Mouse (Mus musculus) midbrain, embryonic 14.5 days (tissue): Measurements from ENCODE around the gene Tmem238l. TPM values are rescaled to one million over a fixed set of nuclear protein-coding genes. Genes with fewer than 3 reads are reported as not detected.
A peak's percentile ranks its signal among the peaks of the same experiment; 100 is the strongest.

ENCODE experiments used
- ATAC-seq: fragments of 200-750 bp; cut with Nextera tagmentation; 2 replicates; pipeline ENCODE4 v1.8.0; 2017; ENCODE audit warnings: moderate number of reproducible peaks, moderate library complexity; ENCODE audit not compliant: low FRiP score, low TSS enrichment
- DNase-seq: peaks from one replicate; pipeline ENCODE4 v3.0.0-alpha.2; 2015
- H3K27ac ChIP-seq: fragments of 300-500 bp; sonication (generic); replicated peaks from 2 replicates; pipeline ENCODE4 v1.5.1; 2014; ENCODE audit warnings: mild to moderate bottlenecking, low read depth, low read length, moderate library complexity
- H3K27me3 ChIP-seq: fragments of 300-500 bp; sonication (generic); 2 replicates; pipeline ENCODE4 v1.6.1; 2014; ENCODE audit warnings: low read length, control low read depth, mixed read lengths; ENCODE audit not compliant: control insufficient read depth, insufficient read depth
- H3K36me3 ChIP-seq: fragments of 300-500 bp; sonication (generic); 2 replicates; pipeline ENCODE4 v1.6.1; 2014; ENCODE audit warnings: low read length, control low read depth; ENCODE audit not compliant: control insufficient read depth, insufficient read depth
- H3K4me1 ChIP-seq: fragments of 300-500 bp; sonication (generic); 2 replicates; pipeline ENCODE4 v1.6.1; 2014; ENCODE audit warnings: mild to moderate bottlenecking, antibody characterized with exemption, low read length, control low read depth; ENCODE audit not compliant: control insufficient read depth, insufficient read depth
- H3K4me2 ChIP-seq: fragments of 300-500 bp; sonication (generic); 2 replicates; pipeline ENCODE4 v1.6.1; 2014; ENCODE audit warnings: mild to moderate bottlenecking, low read length, moderate library complexity
- H3K4me3 ChIP-seq: fragments of 300-500 bp; sonication (generic); replicated peaks from 2 replicates; pipeline ENCODE4 v1.5.1; 2014; ENCODE audit warnings: low read depth, low read length
- H3K9ac ChIP-seq: fragments of 300-500 bp; sonication (generic); replicated peaks from 2 replicates; pipeline ENCODE4 v1.6.1; 2014; ENCODE audit warnings: mild to moderate bottlenecking, low read length, moderate library complexity
- H3K9me3 ChIP-seq: fragments of 300-500 bp; sonication (generic); 2 replicates; pipeline ENCODE4 v1.6.1; 2016; ENCODE audit warnings: low read length, control low read depth, mixed read lengths; ENCODE audit not compliant: control insufficient read depth
- WGBS: fragments of 180-500 bp; shearing (Covaris S2); extraction: QIAGEN DNeasy Blood & Tissue Kit; methylation state at CpG from one replicate; pipeline ENCODE4 v1.1.7; 2014; 5-methylcytosine and 5-hydroxymethylcytosine counted together
- polyA plus RNA-seq: library from polyadenylated mRNA; unstranded; fragments of >200 nt; fragmentation: Nextera tagmentation; extraction: Ambion mirVana; gene quantifications from 2 replicates; pipeline ENCODE4 v1.2.1, GENCODE M21; 2014

Gene Tmem238l
- polyA plus RNA-seq, result not detected in 2 replicates

DNA sequence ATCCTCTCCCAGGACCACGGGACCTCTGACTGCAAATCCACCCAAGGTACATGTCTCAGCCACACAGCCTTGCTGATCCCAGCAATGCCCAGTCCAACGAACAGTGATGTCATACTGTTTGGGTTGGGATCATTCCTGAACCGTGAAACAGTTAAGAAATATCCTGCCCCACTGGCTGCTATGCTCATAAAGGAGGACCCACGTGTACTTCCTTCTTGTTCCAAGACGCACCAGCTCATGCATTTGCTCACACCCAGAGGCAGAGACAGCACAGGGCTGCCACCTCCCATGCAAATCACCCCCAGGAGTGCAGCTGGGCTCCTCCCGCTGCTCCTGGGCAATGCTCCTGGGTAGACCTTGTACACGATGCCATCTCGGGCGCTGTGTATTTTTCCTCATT lies at the start of gene Tmem238l:
Gene Tmem238l, plus strand, starts transcription at position 336 of the 400 bp plus-strand sequence.
- no peak within 1 kb of the TSS for H3K9ac ChIP-seq
- H3K4me2 ChIP-seq, result no peak within 1 kb of the TSS
- H3K9me3 ChIP-seq, result no peaks in the 10 kb centered on the region
- no peak within 1 kb of the TSS for H3K27ac ChIP-seq
- no peaks in the 10 kb centered on the region for H3K36me3 ChIP-seq
- H3K4me1 ChIP-seq, result no peaks in the 10 kb centered on the region
- DNase-seq (no peak), ATAC-seq (no peak)
- no peak within 1 kb of the TSS for H3K4me3 ChIP-seq
- WGBS, result 82% methylated on average over 9 of the region's 9 CpGs
- H3K27me3 ChIP-seq, result no peaks in the 10 kb centered on the region

DNA sequence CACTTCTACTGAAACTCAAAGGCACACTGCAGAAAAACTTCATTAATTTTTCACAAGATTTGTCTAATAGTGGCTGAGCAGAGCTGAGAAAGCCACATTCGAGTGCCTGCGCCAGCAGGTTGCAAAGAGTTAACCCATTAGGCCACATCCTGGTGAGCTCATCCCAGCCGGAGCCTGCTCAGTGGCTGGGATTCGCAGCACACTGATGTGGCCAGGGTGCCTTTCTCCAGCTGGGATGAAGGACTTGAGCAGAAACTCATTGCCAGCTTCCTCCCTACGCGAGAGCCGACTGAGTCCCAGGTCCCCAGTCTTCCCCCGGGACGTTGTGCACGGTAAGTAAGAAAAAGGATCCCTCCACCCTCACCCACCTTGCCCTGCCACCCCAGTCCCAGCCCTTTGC lies 44.6 kb upstream of the Tmem238l start, which contains the start of gene Pirt:
Gene Pirt, plus strand, starts transcription at position 171 of the 400 bp plus-strand sequence.
- WGBS, result 57% methylated on average over 10 of the region's 10 CpGs
- Histone ChIP-seq H3K36me3 (no peaks in the 10 kb centered on the region), H3K4me2 (no peak within 1 kb of the TSS), H3K27me3 (no peaks in the 10 kb centered on the region), H3K9ac (no peak within 1 kb of the TSS), H3K4me1 (no peaks in the 10 kb centered on the region), H3K27ac (no peak within 1 kb of the TSS), H3K4me3 (no peak within 1 kb of the TSS), H3K9me3 (no peaks in the 10 kb centered on the region)
- no peak for ATAC-seq
- DNase-seq, result no peak

GRCm38 (mm10) chr11:66912531-66913458 lies 43.6 kb upstream of the Tmem238l start:
- Histone ChIP-seq H3K4me2 (no peak overlapping the region), H3K9ac (no peak overlapping the region), H3K4me3 (no peak overlapping the region), H3K27ac (no peak overlapping the region), H3K36me3 (no peaks in the 10 kb centered on the region), H3K4me1 (no peaks in the 10 kb centered on the region), H3K27me3 (no peaks in the 10 kb centered on the region), H3K9me3 (no peaks in the 10 kb centered on the region)
- 63% methylated on average over 17 of the region's 17 CpGs for WGBS
- ATAC-seq (no peak; the same call in 1 of the 2 replicates), DNase-seq (no peak)

- DNase-seq, result peak; percentile 55
- Histone ChIP-seq H3K9ac (no peak overlapping the region), H3K4me3 (no peak overlapping the region), H3K27ac (no peak overlapping the region), H3K27me3 (no peaks in the 10 kb centered on the region), H3K36me3 (no peaks in the 10 kb centered on the region), H3K9me3 (no peaks in the 10 kb centered on the region), H3K4me2 (no peak overlapping the region), H3K4me1 (no peaks in the 10 kb centered on the region)
- ATAC-seq, result no peak
- 19% methylated on average over 3 of the region's 3 CpGs for WGBS
These were observed 42.2 kb upstream of the Tmem238l start for GRCm38 (mm10) chr11:66914249-66914648.

DNA sequence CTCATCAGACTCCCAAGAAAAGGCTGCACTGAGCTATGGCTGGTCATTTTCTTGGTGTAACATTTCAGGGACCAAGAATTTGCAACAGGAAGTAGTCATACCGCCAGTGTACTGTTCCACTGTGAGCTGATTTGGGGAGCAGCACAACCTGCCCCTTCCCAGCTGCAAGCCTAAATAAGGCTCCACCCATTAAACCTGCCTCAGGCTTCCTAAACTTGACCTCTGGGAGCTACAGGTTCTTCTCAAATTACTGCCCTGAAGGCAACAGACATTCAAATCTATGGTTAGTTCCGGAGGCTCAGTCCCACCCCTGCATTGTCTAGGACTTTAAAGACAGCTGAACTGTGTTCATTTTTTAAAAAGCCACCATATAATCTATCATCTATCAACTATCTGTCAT lies 36.4 kb upstream of the Tmem238l start:
- H3K4me1 ChIP-seq, result no peaks in the 10 kb centered on the region
- no peaks in the 10 kb centered on the region for H3K27me3 ChIP-seq
- no peak overlapping the region for H3K9ac ChIP-seq
- ATAC-seq, result no peak
- DNase-seq, result no peak
- H3K27ac ChIP-seq, result no peak overlapping the region
- WGBS, result 79% methylated on average over 2 of the region's 2 CpGs
- no peaks in the 10 kb centered on the region for H3K9me3 ChIP-seq
- H3K4me3 ChIP-seq, result no peak overlapping the region
- no peak overlapping the region for H3K4me2 ChIP-seq
- no peaks in the 10 kb centered on the region for H3K36me3 ChIP-seq

DNA sequence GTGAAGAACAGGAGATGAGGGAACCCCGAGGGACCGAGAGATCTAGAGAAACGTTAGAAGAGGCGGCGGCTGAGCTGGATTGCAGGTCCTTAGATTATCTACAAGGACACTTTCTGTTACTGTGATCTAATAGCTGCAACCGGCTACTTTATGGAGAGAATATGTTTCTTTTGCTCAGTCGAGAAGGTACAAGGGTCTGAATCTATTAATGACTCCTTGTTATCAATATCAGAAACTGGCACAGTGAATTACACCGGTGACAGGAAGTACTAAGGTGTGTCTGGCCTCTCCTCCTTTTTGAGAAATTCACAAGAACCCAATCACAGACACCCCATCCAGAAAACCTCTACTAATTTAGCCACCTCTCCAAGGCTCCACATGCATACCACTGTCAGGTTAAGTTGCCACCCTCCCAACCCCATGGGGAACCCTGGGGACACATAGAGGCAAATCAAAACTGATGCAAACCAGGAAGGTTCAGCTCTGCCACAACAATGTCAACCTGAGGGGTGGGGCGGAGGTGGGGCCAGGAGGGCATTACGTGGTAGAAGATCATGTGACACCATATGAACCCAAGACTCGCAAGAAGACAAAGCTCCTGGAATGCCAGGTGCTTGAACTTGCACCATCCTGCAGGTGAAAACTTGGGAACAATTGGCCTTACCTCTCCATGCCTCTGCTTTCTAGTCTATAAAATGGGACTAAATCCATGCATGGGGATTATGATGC lies 32.2 kb upstream of the Tmem238l start:
- no peak overlapping the region for H3K9ac ChIP-seq
- H3K36me3 ChIP-seq, result no peaks in the 10 kb centered on the region
- ATAC-seq (no peak), DNase-seq (no peak)
- H3K4me1 ChIP-seq, result no peaks in the 10 kb centered on the region
- H3K27ac ChIP-seq, result no peak overlapping the region
- no peak overlapping the region for H3K4me3 ChIP-seq
- no peaks in the 10 kb centered on the region for H3K27me3 ChIP-seq
- WGBS, result 87% methylated on average over 11 of the region's 11 CpGs
- H3K4me2 ChIP-seq, result no peak overlapping the region
- no peaks in the 10 kb centered on the region for H3K9me3 ChIP-seq

DNA sequence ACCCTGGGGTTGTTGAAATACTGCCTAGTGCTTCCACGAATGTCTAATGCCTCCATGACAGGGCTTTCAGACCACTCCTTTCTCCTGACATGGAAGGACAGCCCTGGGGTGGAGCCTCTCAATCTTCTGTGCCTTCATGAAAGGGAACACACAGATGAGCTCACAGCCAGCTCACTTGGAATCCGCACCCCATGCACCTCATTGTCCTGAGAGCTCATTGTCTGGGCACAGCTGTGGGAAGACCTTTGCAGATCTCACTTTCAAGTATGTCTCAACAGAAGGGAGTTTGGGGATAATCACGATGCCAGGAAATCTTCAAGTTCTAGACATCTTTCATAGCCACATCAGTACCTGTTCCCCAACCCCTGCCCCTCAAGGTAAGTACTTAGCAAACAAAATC lies 28.1 kb upstream of the Tmem238l start:
- ATAC-seq, result no peak
- 47% methylated on average over 3 of the region's 3 CpGs for WGBS
- Histone ChIP-seq H3K4me2 (no peak overlapping the region), H3K27me3 (no peaks in the 10 kb centered on the region), H3K9ac (no peak overlapping the region), H3K9me3 (no peaks in the 10 kb centered on the region), H3K4me1 (no peaks in the 10 kb centered on the region), H3K27ac (no peak overlapping the region), H3K36me3 (no peaks in the 10 kb centered on the region), H3K4me3 (no peak overlapping the region)
- no peak for DNase-seq

GRCm38 (mm10) chr11:66932827-66933599 lies 23.4 kb upstream of the Tmem238l start:
- DNase-seq, result no peak
- no peaks in the 10 kb centered on the region for H3K27me3 ChIP-seq
- no peak overlapping the region for H3K4me2 ChIP-seq
- no peaks in the 10 kb centered on the region for H3K36me3 ChIP-seq
- H3K4me3 ChIP-seq, result no peak overlapping the region
- no peak overlapping the region for H3K27ac ChIP-seq
- no peak for ATAC-seq
- no peaks in the 10 kb centered on the region for H3K4me1 ChIP-seq
- no peak overlapping the region for H3K9ac ChIP-seq
- no peaks in the 10 kb centered on the region for H3K9me3 ChIP-seq
- WGBS, result 61% methylated on average over 9 of the region's 9 CpGs
